Mouse (Mus musculus) ES-E14 (cell line): ENCODE results near the gene Pcgf6. TPM values are rescaled to one million over a fixed set of nuclear protein-coding genes. Genes with fewer than 3 reads are reported as not detected.

ENCODE experiments used
- DNase-seq: peaks from one replicate; pipeline ENCODE4 v3.0.0-alpha.2; 2013; ENCODE audit warnings: low read depth, low spot score
- H3K27ac ChIP-seq: 2 replicates; pipeline ENCODE4 v1.5.1; 2012; ENCODE audit warnings: low read depth, mild to moderate bottlenecking, low read length, moderate library complexity, mixed read lengths; ENCODE audit not compliant: poor library complexity, insufficient read depth, severe bottlenecking
- H3K36me3 ChIP-seq: 2 replicates; pipeline ENCODE4 v1.6.1; 2012; ENCODE audit warnings: mild to moderate bottlenecking, low read length, moderate library complexity, mixed read lengths; ENCODE audit not compliant: control insufficient read depth, poor library complexity, insufficient read depth, severe bottlenecking
- H3K4me1 ChIP-seq, 2 experiments: fragments of 150-350 bp in 1 of 2; sonication (generic) in 1 of 2; 2 replicates each; pipeline ENCODE4 v1.6.1; 2012; ENCODE audit warnings: low read length in 2 of 2, mild to moderate bottlenecking in 1 of 2, mixed read lengths in 1 of 2; ENCODE audit not compliant: control insufficient read depth in 2 of 2, insufficient read depth in 2 of 2, poor library complexity in 1 of 2
- H3K4me3 ChIP-seq, 2 experiments: fragments of 150-350 bp in 1 of 2; sonication (generic) in 1 of 2; 2 replicates each; pipeline ENCODE4 v1.5.1; 2012; ENCODE audit warnings: low read length in 2 of 2, low read depth in 1 of 2, mild to moderate bottlenecking in 1 of 2, mixed read lengths in 1 of 2; ENCODE audit not compliant: insufficient read depth in 1 of 2, poor library complexity in 1 of 2, severe bottlenecking in 1 of 2
- H3K9ac ChIP-seq: 2 replicates; pipeline ENCODE4 v1.6.1; 2012; ENCODE audit warnings: low read depth, mild to moderate bottlenecking, low read length, mixed read lengths; ENCODE audit not compliant: poor library complexity, insufficient read depth, severe bottlenecking
- H3K9me3 ChIP-seq: fragments of 150-350 bp; sonication (generic); 2 replicates; pipeline ENCODE4 v1.6.1; 2012; ENCODE audit warnings: low read depth, mild to moderate bottlenecking, low read length; ENCODE audit not compliant: control insufficient read depth, insufficient read depth
- CHD2 ChIP-seq: IDR thresholded peaks from 2 replicates; pipeline ENCODE4 v1.6.1; 2014; ENCODE audit warnings: mild to moderate bottlenecking, low read depth, low read length, inconsistent platforms
- HCFC1 ChIP-seq: IDR thresholded peaks from 2 replicates; pipeline ENCODE4 v1.6.1; 2012; ENCODE audit warnings: low read length, inconsistent platforms, borderline replicate concordance; ENCODE audit not compliant: insufficient read depth
- MAFK ChIP-seq: IDR thresholded peaks from 2 replicates; pipeline ENCODE4 v1.6.1; 2014; ENCODE audit warnings: mild to moderate bottlenecking, low read depth, low read length, inconsistent platforms; ENCODE audit not compliant: insufficient read depth
- ZC3H11A ChIP-seq: IDR thresholded peaks from 2 replicates; pipeline ENCODE4 v1.6.1; 2012; ENCODE audit warnings: low read depth, mild to moderate bottlenecking, inconsistent platforms, low read length, borderline replicate concordance
- ZNF384 ChIP-seq: IDR thresholded peaks from 2 replicates; pipeline ENCODE4 v1.6.1; 2012; ENCODE audit warnings: low read depth, low read length, inconsistent platforms
- in situ Hi-C, 2 experiments: fragments of 600-800 bp; cut with MboI; formaldehyde crosslinking; loops; one replicate each; pipeline ENCODE4 v1.15.1; 2025; ENCODE audit warnings: low sequenced_read_pairs in 2 of 2, inconsistent platforms in 1 of 2; ENCODE audit not compliant: unreplicated experiment in 2 of 2
- total RNA-seq: library from RNA; depleted of rRNA; stranded (reverse); fragments of 300-350 nt; gene quantifications from 2 replicates; pipeline ENCODE4 v1.2.3, GENCODE M21; 2012

Pcgf6 gene
- total RNA-seq, 1 experiment: 40.2 TPM

DNA sequence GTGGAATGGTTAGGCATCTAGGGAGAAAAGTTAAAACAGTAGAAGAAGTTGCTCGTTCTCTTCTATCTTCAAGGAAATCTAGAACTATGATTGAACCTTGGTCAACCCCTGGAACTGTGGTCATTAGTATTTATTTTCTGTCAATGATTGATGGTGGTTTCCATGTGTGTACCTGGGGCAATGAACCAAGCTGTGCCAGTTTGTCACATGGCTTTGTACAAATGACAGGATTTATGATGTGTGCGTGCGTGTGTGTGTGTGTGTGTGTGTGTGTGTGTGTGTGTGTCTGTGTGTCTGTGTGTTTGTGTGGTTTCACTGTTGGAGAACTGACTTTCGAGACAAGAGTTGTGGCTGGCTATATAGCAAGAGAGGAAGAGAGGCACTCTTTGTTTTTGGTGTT, 2.8 kb upstream of the Pcgf6 start:
- Histone ChIP-seq H3K27ac (no peak overlapping the region), H3K9ac (no peak overlapping the region), H3K36me3 (peaks cover under 1% of the 10 kb centered on the region), H3K4me1 (peaks cover 6 to 7% of the 10 kb centered on the region in 2 experiments; a peak in 3 of 4 replicates), H3K9me3 (no peaks in the 10 kb centered on the region), H3K4me3 (no peak overlapping the region)
- DNase-seq: no peak
- TF ChIP-seq ZNF384 (no peak), ZC3H11A (no peak), MAFK (no peak), CHD2 (no peak), HCFC1 (no peak)
- in situ Hi-C loops: no loop called here

DNA sequence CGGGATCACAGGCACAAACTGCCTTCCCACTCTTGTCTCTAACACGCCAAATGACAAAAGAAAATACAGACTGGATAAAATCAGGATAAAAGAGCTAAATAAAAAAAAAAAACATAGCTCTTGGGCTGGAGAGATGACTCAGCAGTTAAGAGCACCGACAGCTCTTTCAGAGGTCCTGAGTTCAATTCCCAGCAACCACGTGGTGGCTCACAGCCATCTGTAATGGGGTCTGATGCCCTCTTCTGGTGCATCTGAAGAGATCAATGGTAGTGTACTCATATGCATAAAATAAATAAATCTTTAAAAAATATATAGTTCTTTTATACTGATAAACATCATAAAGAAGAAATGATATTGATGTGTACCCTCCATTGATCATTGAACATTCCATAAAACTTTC, 2.2 kb upstream of the Pcgf6 start:
- H3K4me1 ChIP-seq: peaks cover 6 to 7% of the 10 kb centered on the region in 2 experiments; a peak in 3 of 4 replicates
- in situ Hi-C loops: no loop called here
- no peak for TF ChIP-seq HCFC1
- peak; percentile 72; the same call in 1 of the 2 replicates for TF ChIP-seq MAFK
- DNase-seq: no peak
- no peaks in the 10 kb centered on the region for H3K9me3 ChIP-seq
- H3K4me3 ChIP-seq: no peak overlapping the region
- H3K27ac ChIP-seq: no peak overlapping the region
- H3K9ac ChIP-seq: no peak overlapping the region
- H3K36me3 ChIP-seq: peaks cover 4% of the 10 kb centered on the region

DNA sequence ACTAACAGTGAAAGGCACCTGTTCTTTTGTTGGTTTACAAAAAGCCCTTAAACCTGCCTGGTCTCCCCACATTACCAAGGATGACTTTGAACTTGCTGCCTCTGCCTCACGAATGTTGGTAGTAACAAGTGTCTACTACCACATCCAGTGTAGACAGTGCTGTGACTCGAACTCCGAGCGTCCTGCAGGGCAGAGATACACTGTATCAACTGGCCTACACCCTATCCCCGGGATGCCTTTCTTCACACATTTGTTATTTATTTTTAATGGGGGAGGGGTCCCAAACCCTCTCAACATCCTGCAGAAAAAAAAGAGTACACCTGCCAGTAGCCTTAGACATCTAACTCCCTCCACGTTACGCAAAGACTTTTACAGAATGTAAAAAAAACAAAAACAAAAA, 866 bp downstream of the Pcgf6 start:
- H3K27ac ChIP-seq: no peak overlapping the region

DNA sequence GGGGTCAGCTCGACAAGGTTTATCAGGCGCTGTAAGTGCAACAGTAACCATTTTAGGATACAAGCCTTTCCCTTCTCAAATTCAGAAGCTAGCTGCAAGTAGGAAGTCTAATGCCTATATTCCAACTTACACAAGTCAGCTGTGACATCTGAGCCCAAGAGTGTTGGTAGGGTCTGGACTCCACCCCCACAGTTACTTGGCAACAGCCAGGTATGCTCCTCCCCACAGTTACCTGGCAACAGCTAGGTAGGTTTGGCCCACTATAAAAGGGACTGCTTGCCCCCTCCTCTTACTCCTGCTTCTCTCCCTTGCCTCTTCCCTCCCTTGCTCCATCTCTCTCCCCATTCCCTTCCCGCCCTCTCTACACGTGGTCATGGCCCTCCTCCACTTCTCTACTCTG, 1.6 kb downstream of the Pcgf6 start:
- peak overlapping the region; percentile 50; the same call in 1 of the 2 replicates for H3K9ac ChIP-seq

More for the DNA sequence above, 866 bp downstream of the Pcgf6 start:
- Histone ChIP-seq H3K36me3 (peaks cover 21% of the 10 kb centered on the region), H3K9me3 (no peaks in the 10 kb centered on the region), H3K4me1 (peaks cover 12 to 14% of the 10 kb centered on the region in 2 experiments), H3K9ac (peak overlapping the region; percentile 97; the same call in 1 of the 2 replicates), H3K4me3 (peak overlapping the region; percentile 85 to 95)
- DNase-seq: no peak
- in situ Hi-C loops: no loop called here
- no peak for TF ChIP-seq MAFK

DNA sequence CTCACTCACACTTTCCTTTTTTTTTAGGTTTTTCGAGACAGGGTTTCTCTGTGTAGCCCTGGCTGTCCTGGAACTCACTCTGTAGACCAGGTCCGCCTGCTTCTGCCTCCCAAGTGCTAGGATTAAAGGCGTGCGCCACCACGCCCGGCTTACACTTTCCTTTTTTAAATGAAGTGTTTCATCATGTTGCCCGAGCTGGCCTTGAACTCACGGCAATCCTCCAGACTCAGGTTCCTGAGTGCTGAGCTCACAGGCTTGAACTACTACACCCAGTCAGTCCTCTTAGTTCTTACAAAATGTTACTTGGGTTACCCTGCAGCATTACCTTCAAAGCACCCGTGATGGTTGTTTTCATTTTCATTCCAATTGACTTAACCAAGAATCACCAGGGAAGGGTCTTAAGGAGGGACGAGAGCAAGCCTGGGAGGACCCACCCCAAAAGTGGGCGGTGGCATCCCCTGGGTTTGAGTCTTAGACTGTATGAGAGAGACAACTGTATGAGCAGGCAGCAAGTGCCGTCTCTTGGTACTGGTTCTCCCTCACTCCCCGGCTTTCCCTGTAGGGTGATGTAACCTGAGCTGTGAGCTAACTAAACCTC, 3.4 kb downstream of the Pcgf6 start:
- H3K9ac ChIP-seq: no peak overlapping the region
- no peak for TF ChIP-seq ZNF384
- no peak for TF ChIP-seq CHD2
- no peak for TF ChIP-seq MAFK
- TF ChIP-seq ZC3H11A: no peak
- no peak for TF ChIP-seq HCFC1
- peaks cover 31% of the 10 kb centered on the region for H3K36me3 ChIP-seq
- H3K4me1 ChIP-seq: peaks cover 13 to 15% of the 10 kb centered on the region in 2 experiments
- peak overlapping the region; percentile 16; the same call in 1 of the 2 replicates for H3K27ac ChIP-seq
- in situ Hi-C loops: no loop called here
- DNase-seq: peak; percentile 85
- no peaks in the 10 kb centered on the region for H3K9me3 ChIP-seq
- H3K4me3 ChIP-seq: peak overlapping the region in 1 of 2 experiments; percentile 6; a peak in 1 of 4 replicates

More for the DNA sequence above, 1.6 kb downstream of the Pcgf6 start:
- H3K4me3 ChIP-seq: peak overlapping the region in 1 of 2 experiments; percentile 85; a peak in 2 of 4 replicates
- in situ Hi-C loops: no loop called here
- no peak for TF ChIP-seq ZC3H11A
- no peak for TF ChIP-seq ZNF384
- no peak for TF ChIP-seq HCFC1
- TF ChIP-seq CHD2: no peak
- TF ChIP-seq MAFK: no peak
- no peak for DNase-seq
- H3K27ac ChIP-seq: no peak overlapping the region
- peaks cover 25% of the 10 kb centered on the region for H3K36me3 ChIP-seq
- H3K9me3 ChIP-seq: no peaks in the 10 kb centered on the region
- H3K4me1 ChIP-seq: peaks cover 12 to 15% of the 10 kb centered on the region in 2 experiments
